Mouse (Mus musculus) forebrain, embryonic 14.5 days (tissue): ENCODE measurements around the gene Ston2. TPM values are rescaled to one million over a fixed set of nuclear protein-coding genes. Genes with fewer than 3 reads are reported as not detected.
A peak's percentile ranks its signal among the peaks of the same experiment; 100 is the strongest.

Experiments
- ATAC-seq: fragments of 200-750 bp; cut with Nextera tagmentation; 2 replicates; pipeline ENCODE4 v1.8.0; 2017; ENCODE audit warnings: mild to moderate bottlenecking, moderate library complexity
- DNase-seq: peaks from one replicate; pipeline ENCODE4 v3.0.0-alpha.2; 2015; ENCODE audit warnings: low spot score
- H3K27ac ChIP-seq: fragments of 300-500 bp; sonication (generic); 2 replicates; pipeline ENCODE4 v1.5.1; 2014; ENCODE audit warnings: low read depth, mild to moderate bottlenecking, control low read depth, low read length, moderate library complexity
- H3K27me3 ChIP-seq: fragments of 300-500 bp; sonication (generic); replicated peaks from 2 replicates; pipeline ENCODE4 v1.6.1; 2014; ENCODE audit warnings: low read length, control low read depth, mixed read lengths; ENCODE audit not compliant: control insufficient read depth, insufficient read depth
- H3K36me3 ChIP-seq: fragments of 300-500 bp; sonication (generic); 2 replicates; pipeline ENCODE4 v1.6.1; 2014; ENCODE audit warnings: low read length, control low read depth; ENCODE audit not compliant: control insufficient read depth, insufficient read depth
- H3K4me1 ChIP-seq: fragments of 300-500 bp; sonication (generic); 2 replicates; pipeline ENCODE4 v1.6.1; 2014; ENCODE audit warnings: antibody characterized with exemption, low read length, control low read depth; ENCODE audit not compliant: control insufficient read depth, insufficient read depth
- H3K4me2 ChIP-seq: fragments of 300-500 bp; sonication (generic); 2 replicates; pipeline ENCODE4 v1.6.1; 2014; ENCODE audit warnings: mild to moderate bottlenecking, control low read depth, low read length
- H3K4me3 ChIP-seq: fragments of 300-500 bp; sonication (generic); 2 replicates; pipeline ENCODE4 v1.5.1; 2014; ENCODE audit warnings: low read depth, low read length, control low read depth
- H3K9ac ChIP-seq: fragments of 300-500 bp; sonication (generic); 2 replicates; pipeline ENCODE4 v1.6.1; 2014; ENCODE audit warnings: mild to moderate bottlenecking, low read length, control low read depth, moderate library complexity
- H3K9me3 ChIP-seq: fragments of 300-500 bp; sonication (generic); replicated peaks from 2 replicates; pipeline ENCODE4 v1.6.1; 2016; ENCODE audit warnings: low read length, control low read depth, mixed read lengths; ENCODE audit not compliant: control insufficient read depth
- WGBS: fragments of 180-500 bp; shearing (Covaris S2); extraction: QIAGEN DNeasy Blood & Tissue Kit; methylation state at CpG from one replicate; pipeline ENCODE4 v1.1.7; 2014; 5-methylcytosine and 5-hydroxymethylcytosine counted together
- polyA plus RNA-seq: library from polyadenylated mRNA; unstranded; fragments of >200 nt; fragmentation: Nextera tagmentation; extraction: Ambion mirVana; gene quantifications from 2 replicates; pipeline ENCODE4 v1.2.1, GENCODE M21; 2014

Ston2 gene
- polyA plus RNA-seq, 1 experiment from 2014 or later, result 5.6 TPM

- no peak overlapping the region for H3K4me2 ChIP-seq
- H3K4me1 ChIP-seq, result no peaks in the 10 kb centered on the region
- H3K4me3 ChIP-seq, result no peak overlapping the region
- no peaks in the 10 kb centered on the region for H3K27me3 ChIP-seq
- H3K36me3 ChIP-seq, result no peaks in the 10 kb centered on the region
- WGBS, result 93% methylated on average over 12 of the region's 12 CpGs
- DNase-seq (no peak), ATAC-seq (no peak)
- no peaks in the 10 kb centered on the region for H3K9me3 ChIP-seq
- H3K27ac ChIP-seq, result no peak overlapping the region
- H3K9ac ChIP-seq, result no peak overlapping the region
Measured at GRCm38 (mm10) chr12:91660640-91661417, 127.4 kb downstream of the Ston2 start.

DNA sequence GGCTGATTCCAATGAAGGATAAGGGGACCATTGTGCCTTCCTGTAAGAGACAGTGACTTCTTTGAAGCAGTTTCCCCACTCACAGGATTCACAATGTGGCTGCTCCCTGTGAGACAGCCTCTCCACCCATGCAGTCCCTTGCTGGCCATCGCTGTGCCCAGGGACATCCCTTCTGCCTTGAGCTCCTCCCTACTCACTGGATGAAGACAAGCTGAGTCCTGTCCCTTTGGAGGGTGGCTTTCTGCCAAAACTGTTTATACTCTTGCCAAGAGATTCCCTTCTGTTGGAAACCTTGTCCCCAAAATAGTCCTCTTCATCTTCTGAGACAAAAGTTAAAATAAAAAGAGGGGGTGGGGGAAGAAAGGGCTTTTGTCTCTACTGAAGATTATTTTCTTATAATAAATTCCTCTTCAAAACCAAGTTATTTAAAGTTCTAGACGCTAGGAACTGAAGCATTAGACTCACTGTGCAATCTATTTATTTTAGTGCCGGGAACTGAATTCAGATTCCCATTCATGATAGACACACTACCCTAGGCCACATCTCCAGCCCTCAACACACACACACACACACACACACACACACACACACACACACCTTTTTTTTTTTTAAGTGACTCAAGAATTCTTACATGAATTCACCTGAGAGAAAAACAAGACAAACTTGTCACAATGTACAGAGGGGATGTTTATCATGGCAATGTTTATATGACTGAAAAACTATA lies 133.6 kb downstream of the Ston2 start:
- DNase-seq, result peak; percentile 58
- H3K9me3 ChIP-seq, result no peaks in the 10 kb centered on the region
- no peak for ATAC-seq
- H3K4me1 ChIP-seq, result peaks cover 3% of the 10 kb centered on the region; the same call in 1 of the 2 replicates
- H3K4me2 ChIP-seq, result no peak overlapping the region
- no peaks in the 10 kb centered on the region for H3K27me3 ChIP-seq
- no peak overlapping the region for H3K27ac ChIP-seq
- H3K4me3 ChIP-seq, result no peak overlapping the region
- WGBS, result 52% methylated on average over 3 of the region's 3 CpGs
- no peaks in the 10 kb centered on the region for H3K36me3 ChIP-seq
- H3K9ac ChIP-seq, result no peak overlapping the region

- Histone ChIP-seq H3K27me3 (no peaks in the 10 kb centered on the region), H3K9me3 (no peaks in the 10 kb centered on the region), H3K36me3 (peaks cover 23% of the 10 kb centered on the region; the same call in 1 of the 2 replicates), H3K4me3 (no peak overlapping the region), H3K9ac (no peak overlapping the region), H3K4me2 (no peak overlapping the region), H3K4me1 (no peaks in the 10 kb centered on the region), H3K27ac (no peak overlapping the region)
- DNase-seq (no peak), ATAC-seq (no peak)
- WGBS, result 97% methylated on average over 17 of the region's 17 CpGs
Measured at GRCm38 (mm10) chr12:91648426-91648825, 139.8 kb downstream of the Ston2 start.

DNA sequence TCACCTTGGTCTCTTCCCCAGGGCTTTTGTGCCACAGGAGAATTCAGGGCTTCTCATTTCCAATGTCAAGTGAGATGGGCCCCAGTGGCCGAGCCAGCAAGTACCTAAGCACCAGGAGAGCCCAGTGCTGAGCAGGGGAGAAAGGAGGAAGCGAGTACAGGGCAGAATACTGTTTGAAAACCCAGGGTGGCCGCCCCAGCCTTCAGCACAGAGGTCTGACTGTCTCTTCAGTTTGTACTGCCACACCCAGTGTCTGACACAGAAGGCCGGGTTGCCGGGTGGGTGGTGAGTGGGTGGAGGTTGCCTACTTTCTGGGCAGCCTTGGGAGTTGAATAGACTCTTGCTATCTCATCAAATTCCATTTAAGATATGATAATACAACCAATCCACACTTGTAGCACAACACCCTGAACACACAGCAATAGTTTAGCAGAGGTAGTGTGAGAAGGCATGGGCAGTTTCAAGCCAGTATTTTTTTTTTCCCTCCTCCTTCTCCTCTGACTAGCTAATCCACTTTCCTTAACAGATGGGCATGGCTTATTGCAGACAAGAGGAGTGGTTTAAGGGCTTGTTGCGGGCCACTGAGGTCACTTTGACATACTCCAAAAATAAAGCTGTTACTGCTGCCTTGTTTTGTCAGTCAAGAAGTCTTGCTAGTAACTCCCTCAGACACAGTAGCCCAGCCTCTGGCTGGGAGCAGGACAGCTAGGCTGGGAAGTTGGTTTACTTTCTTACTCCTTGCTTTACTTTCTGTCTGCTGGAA lies 142.6 kb downstream of the Ston2 start:
- Histone ChIP-seq H3K36me3 (peaks cover 23% of the 10 kb centered on the region; the same call in 1 of the 2 replicates), H3K9me3 (no peaks in the 10 kb centered on the region), H3K4me2 (no peak overlapping the region), H3K27ac (no peak overlapping the region), H3K27me3 (no peaks in the 10 kb centered on the region), H3K4me3 (no peak overlapping the region), H3K9ac (no peak overlapping the region), H3K4me1 (peaks cover 16% of the 10 kb centered on the region)
- ATAC-seq (no peak), DNase-seq (no peak)
- 89% methylated on average over 6 of the region's 6 CpGs for WGBS

DNA sequence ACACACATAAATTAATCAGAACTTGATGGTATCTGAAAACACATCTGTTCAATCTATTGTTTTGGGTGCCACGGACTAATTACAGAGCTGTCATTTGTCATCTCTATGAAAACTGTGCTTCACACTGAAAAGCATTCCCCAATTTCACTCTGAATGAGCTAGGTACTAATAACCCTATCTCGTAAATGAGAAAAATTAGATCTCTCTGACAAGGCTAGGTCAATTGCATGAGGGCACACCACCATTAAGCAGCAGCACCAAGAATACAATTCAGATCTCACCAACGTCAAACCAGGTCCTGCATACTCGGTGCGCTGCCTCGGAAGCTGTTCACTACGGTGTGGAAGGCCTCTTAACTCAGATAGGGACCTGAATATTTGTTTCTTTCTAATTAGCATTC lies 145.0 kb downstream of the Ston2 start:
- Histone ChIP-seq H3K27me3 (no peaks in the 10 kb centered on the region), H3K9ac (no peak overlapping the region), H3K9me3 (no peaks in the 10 kb centered on the region), H3K4me1 (peaks cover 16% of the 10 kb centered on the region), H3K27ac (no peak overlapping the region), H3K36me3 (peaks cover 18% of the 10 kb centered on the region; the same call in 1 of the 2 replicates), H3K4me2 (no peak overlapping the region), H3K4me3 (no peak overlapping the region)
- WGBS, result 56% methylated on average over 7 of the region's 7 CpGs
- peak; percentile 64 for DNase-seq
- ATAC-seq, result peak; percentile 31

- WGBS, result 72% methylated on average over 12 of the region's 12 CpGs
Measured at GRCm38 (mm10) chr12:91642426-91643093, 145.6 kb downstream of the Ston2 start.

GRCm38 (mm10) chr12:91641631-91642141 lies 146.5 kb downstream of the Ston2 start:
- peak overlapping the region; percentile 49 for H3K4me2 ChIP-seq
- 5% methylated on average over 13 of the region's 13 CpGs for WGBS
- DNase-seq, result peak; percentile 71
- H3K27ac ChIP-seq, result peak overlapping the region; percentile 29
- ATAC-seq, result peak; percentile 75
- H3K9ac ChIP-seq, result peak overlapping the region; percentile 41; the same call in 1 of the 2 replicates
- H3K36me3 ChIP-seq, result peaks cover 3% of the 10 kb centered on the region; the same call in 1 of the 2 replicates
- H3K4me1 ChIP-seq, result peaks cover 16% of the 10 kb centered on the region
- H3K27me3 ChIP-seq, result no peaks in the 10 kb centered on the region
- H3K9me3 ChIP-seq, result no peaks in the 10 kb centered on the region
- H3K4me3 ChIP-seq, result peak overlapping the region; percentile 9; the same call in 1 of the 2 replicates

More at GRCm38 (mm10) chr12:91642426-91643093, 145.6 kb downstream of the Ston2 start:
- Histone ChIP-seq H3K27ac (peak overlapping the region; percentile 29; the same call in 1 of the 2 replicates), H3K4me3 (no peak overlapping the region), H3K9me3 (no peaks in the 10 kb centered on the region), H3K4me2 (no peak overlapping the region), H3K36me3 (peaks cover 12% of the 10 kb centered on the region; the same call in 1 of the 2 replicates), H3K4me1 (peaks cover 16% of the 10 kb centered on the region), H3K27me3 (no peaks in the 10 kb centered on the region), H3K9ac (no peak overlapping the region)
- no peak for ATAC-seq
- no peak for DNase-seq

DNA sequence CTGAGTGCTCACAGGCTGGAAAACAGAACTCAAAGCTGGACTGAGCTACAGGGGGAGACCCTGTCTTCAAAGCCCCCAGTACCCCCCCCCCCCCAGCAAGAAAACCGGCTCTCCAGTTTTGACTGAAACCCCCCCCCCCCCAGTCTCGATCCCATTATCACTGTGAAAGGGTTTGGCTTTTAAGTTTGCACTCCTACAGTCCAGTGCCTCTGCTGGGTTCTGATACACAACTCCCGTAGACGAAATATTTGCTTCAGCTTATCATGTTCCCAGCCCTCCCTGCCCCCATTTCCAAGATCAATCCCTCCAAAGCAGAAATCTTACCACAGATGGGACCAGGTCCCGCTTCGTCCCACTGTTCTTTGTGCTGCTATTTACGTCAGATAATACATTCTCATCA lies 147.1 kb downstream of the Ston2 start:
- Histone ChIP-seq H3K4me1 (peaks cover 16% of the 10 kb centered on the region), H3K9ac (peak overlapping the region; percentile 41; the same call in 1 of the 2 replicates), H3K4me2 (peak overlapping the region; percentile 49), H3K27ac (no peak overlapping the region), H3K4me3 (peak overlapping the region; percentile 9; the same call in 1 of the 2 replicates), H3K9me3 (no peaks in the 10 kb centered on the region), H3K36me3 (no peaks in the 10 kb centered on the region), H3K27me3 (no peaks in the 10 kb centered on the region)
- ATAC-seq (no peak), DNase-seq (no peak)
- 39% methylated on average over 7 of the region's 7 CpGs for WGBS
